Mouse (Mus musculus) heart, postnatal 10 days (tissue): Measurements from ENCODE around the gene Aloxe3. TPM values are rescaled to one million over a fixed set of nuclear protein-coding genes. Genes with fewer than 3 reads are reported as not detected.
A peak's percentile ranks its signal among the peaks of the same experiment; 100 is the strongest.

Source experiments
- DNase-seq, 2 experiments: peaks; one replicate each; pipeline ENCODE4 v3.0.0; 2021
- intact Hi-C: fragments of 180-260 bp; cut with DNase I; formaldehyde crosslinking; loops from one replicate; pipeline ENCODE4 v1.15.1; 2025
- total RNA-seq, 2 experiments: library from RNA; stranded (reverse); gene quantifications; 2 replicates each; pipeline ENCODE4 v1.2.3; 2021

Aloxe3 gene
- total RNA-seq, 2 experiments from 2014 or later, result not detected

GRCm38 (mm10) chr11:69105796-69106195, 19.9 kb upstream of the Aloxe3 start:
- intact Hi-C loops, result no loop called here
- no peak for DNase-seq

GRCm38 (mm10) chr11:69106299-69106698, 19.4 kb upstream of the Aloxe3 start:
- intact Hi-C loops, result no loop called here
- DNase-seq, result no peak

GRCm38 (mm10) chr11:69106842-69107241, 18.9 kb upstream of the Aloxe3 start:
- intact Hi-C loops, result no loop called here

GRCm38 (mm10) chr11:69107676-69108075, 18.0 kb upstream of the Aloxe3 start:
- no peak for DNase-seq
- intact Hi-C loops, result no loop called here

More at GRCm38 (mm10) chr11:69106842-69107241, 18.9 kb upstream of the Aloxe3 start:
- DNase-seq, result no peak

- DNase-seq, result no peak
- intact Hi-C loops, result no loop called here
These were observed 17.5 kb upstream of the Aloxe3 start for GRCm38 (mm10) chr11:69108223-69108622.

- intact Hi-C loops, result no loop called here
- DNase-seq, result no peak
These were observed 16.4 kb upstream of the Aloxe3 start for GRCm38 (mm10) chr11:69109032-69109900.

- intact Hi-C loops, result no loop called here
- peak; percentile 96 to 98 for DNase-seq
These were observed 15.2 kb upstream of the Aloxe3 start for GRCm38 (mm10) chr11:69110319-69111046.

GRCm38 (mm10) chr11:69111051-69111810, 14.5 kb upstream of the Aloxe3 start:
- intact Hi-C loops, result no loop called here
- DNase-seq, result no peak

GRCm38 (mm10) chr11:69111865-69112264, 13.8 kb upstream of the Aloxe3 start:
- DNase-seq, result no peak
- intact Hi-C loops, result no loop called here

- intact Hi-C loops, result loop anchor here (2.0 kb wide), 1 partner anchor 13 kb away; no protein-coding TSS in a partner anchor
- DNase-seq, result no peak
These were observed 11.7 kb upstream of the Aloxe3 start for GRCm38 (mm10) chr11:69114018-69114417.

GRCm38 (mm10) chr11:69114621-69115020, 11.1 kb upstream of the Aloxe3 start:
- intact Hi-C loops, result loop anchor here (2.0 kb wide), 1 partner anchor 14 kb away; no protein-coding TSS in a partner anchor

GRCm38 (mm10) chr11:69116843-69117242, 8.9 kb upstream of the Aloxe3 start:
- DNase-seq, result no peak
- intact Hi-C loops, result no loop called here

More at GRCm38 (mm10) chr11:69114621-69115020, 11.1 kb upstream of the Aloxe3 start:
- DNase-seq, result no peak

GRCm38 (mm10) chr11:69117737-69118695, 7.7 kb upstream of the Aloxe3 start:
- peak; percentile 76 to 79 for DNase-seq
- intact Hi-C loops, result no loop called here

GRCm38 (mm10) chr11:69118765-69119164, 6.9 kb upstream of the Aloxe3 start:
- intact Hi-C loops, result no loop called here
- DNase-seq, result peak; percentile 92 to 95

- intact Hi-C loops, result no loop called here
- no peak for DNase-seq
These were observed 6.1 kb upstream of the Aloxe3 start for GRCm38 (mm10) chr11:69119446-69120155.

GRCm38 (mm10) chr11:69120221-69121000, 5.3 kb upstream of the Aloxe3 start, which contains the start of gene Hes7:
Hes7 (plus strand) TSS chr11:69120404.
- intact Hi-C loops, result no loop called here
- DNase-seq, result no peak

GRCm38 (mm10) chr11:69121001-69121740, 4.5 kb upstream of the Aloxe3 start:
- DNase-seq, result peak; percentile 57 to 58
- intact Hi-C loops, result no loop called here
